Mouse (Mus musculus): Measurements from ENCODE around the gene Gaa. TPM values are rescaled to one million over a fixed set of nuclear protein-coding genes. Genes with fewer than 3 reads are reported as not detected.
A peak's percentile ranks its signal among the peaks of the same experiment; 100 is the strongest.

Gene Gaa
- polyA plus RNA-seq, 1 experiment from 2014 or later: 29.0 TPM

- Histone ChIP-seq H3K4me2 (ENCODE audit: low read depth, low read length) (peak overlapping the region; percentile 78), H3K4me3 (ENCODE audit: low read depth, low read length) (peak overlapping the region; percentile 97), H3K9me3 (ENCODE audit: low read length) (no peaks in the 10 kb centered on the region), H3K27ac (ENCODE audit: low read depth) (peak overlapping the region; percentile 90), H3K36me3 (replicated peaks; ENCODE audit: insufficient read depth, low read length) (peaks cover 37% of the 10 kb centered on the region), H3K4me1 (ENCODE audit: insufficient read depth) (peaks cover 11% of the 10 kb centered on the region), H3K9ac (replicated peaks) (peak overlapping the region; percentile 99), H3K27me3 (ENCODE audit: insufficient read depth, low read length) (no peaks in the 10 kb centered on the region)
- ATAC-seq: no peak
- 7% methylated on average over 7 of the region's 7 CpGs for WGBS (ENCODE audit: insufficient replicate concordance)
- no peak for DNase-seq
- TF ChIP-seq EP300 (IDR thresholded peaks at IDR 0.05; ENCODE audit: low read depth): no peak
- TF ChIP-seq CTCF (IDR thresholded peaks at IDR 0.05; ENCODE audit: low read depth): no peak
Measured at GRCm38 (mm10) chr11:119298917-119299316, 31.2 kb downstream of the Gaa start.

- H3K9me3 ChIP-seq (ENCODE audit: low read length): no peaks in the 10 kb centered on the region
- H3K36me3 ChIP-seq (replicated peaks; ENCODE audit: insufficient read depth, low read length): peaks cover 30% of the 10 kb centered on the region
- WGBS (ENCODE audit: insufficient replicate concordance): under 1% methylated on average over 80 of the region's 89 CpGs
- H3K27ac ChIP-seq (ENCODE audit: low read depth): peak within 1 kb of the TSS; percentile 90
- H3K4me2 ChIP-seq (ENCODE audit: low read depth, low read length): peak within 1 kb of the TSS; percentile 78
- H3K4me3 ChIP-seq (ENCODE audit: low read depth, low read length): peak within 1 kb of the TSS; percentile 97
- peak; percentile 98 for ATAC-seq
- peak; percentile 81 for TF ChIP-seq EP300 (IDR thresholded peaks at IDR 0.05; ENCODE audit: low read depth)
- no peak for TF ChIP-seq CTCF (IDR thresholded peaks at IDR 0.05; ENCODE audit: low read depth)
- DNase-seq: peak; percentile 98
- peaks cover 11% of the 10 kb centered on the region for H3K4me1 ChIP-seq (ENCODE audit: insufficient read depth)
- H3K9ac ChIP-seq (replicated peaks): peak within 1 kb of the TSS; percentile 99
- H3K27me3 ChIP-seq (ENCODE audit: insufficient read depth, low read length): no peaks in the 10 kb centered on the region
Measured at GRCm38 (mm10) chr11:119299391-119300245, 31.9 kb downstream of the Gaa start, which contains the start of gene Eif4a3. Gene Eif4a3 (minus strand): TSS chr11:119300089.

- Histone ChIP-seq H3K4me2 (ENCODE audit: low read depth, low read length) (peak overlapping the region; percentile 78), H3K27me3 (ENCODE audit: insufficient read depth, low read length) (no peaks in the 10 kb centered on the region), H3K9me3 (ENCODE audit: low read length) (no peaks in the 10 kb centered on the region), H3K4me3 (ENCODE audit: low read depth, low read length) (peak overlapping the region; percentile 97), H3K27ac (ENCODE audit: low read depth) (no peak overlapping the region), H3K9ac (replicated peaks) (peak overlapping the region; percentile 99), H3K4me1 (ENCODE audit: insufficient read depth) (peaks cover 11% of the 10 kb centered on the region), H3K36me3 (replicated peaks; ENCODE audit: insufficient read depth, low read length) (peaks cover 22% of the 10 kb centered on the region)
- no peak for TF ChIP-seq EP300 (IDR thresholded peaks at IDR 0.05; ENCODE audit: low read depth)
- no peak for TF ChIP-seq CTCF (IDR thresholded peaks at IDR 0.05; ENCODE audit: low read depth)
- DNase-seq (no peak), ATAC-seq (peak; percentile 60)
- WGBS (ENCODE audit: insufficient replicate concordance): 2% methylated on average over 31 of the region's 31 CpGs
Measured at GRCm38 (mm10) chr11:119300246-119300935, 32.7 kb downstream of the Gaa start.

GRCm38 (mm10) chr11:119300986-119301385 lies 33.3 kb downstream of the Gaa start:
- H3K4me2 ChIP-seq (ENCODE audit: low read depth, low read length): peak overlapping the region; percentile 78; the same call in 1 of the 2 replicates
- no peak for TF ChIP-seq EP300 (IDR thresholded peaks at IDR 0.05; ENCODE audit: low read depth)
- no peak overlapping the region for H3K27ac ChIP-seq (ENCODE audit: low read depth)
- no peak for DNase-seq
- H3K36me3 ChIP-seq (replicated peaks; ENCODE audit: insufficient read depth, low read length): peaks cover 16% of the 10 kb centered on the region
- H3K27me3 ChIP-seq (ENCODE audit: insufficient read depth, low read length): no peaks in the 10 kb centered on the region
- peak overlapping the region; percentile 97; the same call in 1 of the 2 replicates for H3K4me3 ChIP-seq (ENCODE audit: low read depth, low read length)
- H3K9ac ChIP-seq (replicated peaks): peak overlapping the region; percentile 99
- no peak for ATAC-seq
- WGBS (ENCODE audit: insufficient replicate concordance): 21% methylated on average over 2 of the region's 2 CpGs
- no peaks in the 10 kb centered on the region for H3K9me3 ChIP-seq (ENCODE audit: low read length)
- H3K4me1 ChIP-seq (ENCODE audit: insufficient read depth): peaks cover 11% of the 10 kb centered on the region

- Histone ChIP-seq H3K4me3 (ENCODE audit: low read depth, low read length) (no peak overlapping the region), H3K9me3 (ENCODE audit: low read length) (no peaks in the 10 kb centered on the region), H3K27me3 (ENCODE audit: insufficient read depth, low read length) (no peaks in the 10 kb centered on the region), H3K4me2 (ENCODE audit: low read depth, low read length) (no peak overlapping the region), H3K4me1 (ENCODE audit: insufficient read depth) (peaks cover 5% of the 10 kb centered on the region), H3K9ac (replicated peaks) (no peak overlapping the region), H3K27ac (ENCODE audit: low read depth) (no peak overlapping the region), H3K36me3 (replicated peaks; ENCODE audit: insufficient read depth, low read length) (no peaks in the 10 kb centered on the region)
- peak; percentile 54 for DNase-seq
- ATAC-seq: peak; percentile 49; the same call in 1 of the 2 replicates
- TF ChIP-seq CTCF (IDR thresholded peaks at IDR 0.05; ENCODE audit: low read depth) (peak; percentile 79), EP300 (IDR thresholded peaks at IDR 0.05; ENCODE audit: low read depth) (no peak)
- WGBS (ENCODE audit: insufficient replicate concordance): 46% methylated on average over 16 of the region's 16 CpGs
Measured at GRCm38 (mm10) chr11:119304904-119305712, 37.4 kb downstream of the Gaa start.

All from liver, postnatal 0 days (tissue).